Comparison of ENCODE assay signal across 13 mouse cellular contexts in the genomic region with DNA sequence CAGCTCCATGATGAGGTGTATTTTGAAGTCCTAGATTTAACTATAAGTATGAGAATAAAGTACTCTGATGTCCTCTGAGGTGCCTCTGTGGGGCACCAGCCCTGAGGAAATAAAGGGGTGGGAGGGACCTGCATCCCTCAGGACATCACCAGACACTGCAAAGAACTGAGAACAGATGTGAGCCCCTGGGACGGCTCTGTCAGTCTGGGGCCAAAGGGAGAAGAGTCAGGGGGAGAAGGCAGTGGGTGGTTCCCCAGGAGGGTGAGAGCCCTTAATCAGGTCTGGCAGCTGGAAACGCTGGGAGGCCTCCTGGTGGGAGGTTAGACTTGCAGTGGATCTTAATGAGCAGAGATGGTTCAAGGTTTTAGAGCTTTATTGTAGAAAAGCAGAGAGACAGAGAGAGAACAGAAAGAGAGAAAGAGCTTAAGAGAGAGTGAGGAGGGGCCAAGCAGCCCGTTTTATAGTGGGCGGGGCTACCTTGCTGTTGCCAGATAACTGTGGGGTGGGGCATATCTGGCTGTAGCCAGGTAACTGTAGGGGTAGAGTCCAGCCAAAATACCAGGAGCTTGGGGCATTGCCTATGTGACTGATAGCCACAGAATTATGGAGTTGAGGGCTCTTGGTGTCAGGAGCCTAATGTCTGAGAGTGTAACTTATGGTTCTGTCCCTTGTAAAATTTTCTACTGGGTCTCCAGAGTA.
"Had no signal": no experiment of that assay in that cellular context is flagged by ENCODE, and none has a peak within 500 bp of the region (broad histone marks: within the 10 kb centered on the region; RNA-seq: fewer than 3 reads in every experiment).

No protein-coding gene starts in this region.

- DNase-seq: kidney, adult 9 months; kidney, postnatal 36 days; lung, postnatal 14 days; right cerebral cortex, postnatal 14 days; thymus, postnatal 36 days had no signal

- H3K36me3 ChIP-seq: limb, embryonic 12.5 days; lung, embryonic 15.5 days; midbrain, embryonic 12.5 days; neural tube, embryonic 12.5 days had no signal

- ATAC-seq: hindbrain, embryonic 16.5 days had no signal

- H3K9ac ChIP-seq: limb, embryonic 12.5 days; lung, embryonic 15.5 days; midbrain, embryonic 12.5 days; neural tube, embryonic 12.5 days had no signal

- H3K4me2 ChIP-seq: limb, embryonic 12.5 days; lung, embryonic 15.5 days; midbrain, embryonic 12.5 days; neural tube, embryonic 12.5 days had no signal

- H3K27me3 ChIP-seq: limb, embryonic 12.5 days; lung, embryonic 15.5 days; midbrain, embryonic 12.5 days; neural tube, embryonic 12.5 days had no signal

- H3K9me3 ChIP-seq: limb, embryonic 12.5 days; lung, embryonic 15.5 days; midbrain, embryonic 12.5 days; neural tube, embryonic 12.5 days had no signal

- H3K4me3 ChIP-seq: layer of hippocampus, adult 2 months; limb, embryonic 12.5 days; lung, embryonic 15.5 days; midbrain, embryonic 12.5 days; myocyte; neural tube, embryonic 12.5 days had no signal

- H3K27ac ChIP-seq: kidney, postnatal 0 days; layer of hippocampus, adult 2 months; limb, embryonic 12.5 days; lung, embryonic 15.5 days; midbrain, embryonic 12.5 days; neural tube, embryonic 12.5 days had no signal

- H3K4me1 ChIP-seq: limb, embryonic 12.5 days; lung, embryonic 15.5 days; midbrain, embryonic 12.5 days; neural tube, embryonic 12.5 days had no signal
